33 mouse cellular contexts compared by ENCODE assay signal in the genomic region with DNA sequence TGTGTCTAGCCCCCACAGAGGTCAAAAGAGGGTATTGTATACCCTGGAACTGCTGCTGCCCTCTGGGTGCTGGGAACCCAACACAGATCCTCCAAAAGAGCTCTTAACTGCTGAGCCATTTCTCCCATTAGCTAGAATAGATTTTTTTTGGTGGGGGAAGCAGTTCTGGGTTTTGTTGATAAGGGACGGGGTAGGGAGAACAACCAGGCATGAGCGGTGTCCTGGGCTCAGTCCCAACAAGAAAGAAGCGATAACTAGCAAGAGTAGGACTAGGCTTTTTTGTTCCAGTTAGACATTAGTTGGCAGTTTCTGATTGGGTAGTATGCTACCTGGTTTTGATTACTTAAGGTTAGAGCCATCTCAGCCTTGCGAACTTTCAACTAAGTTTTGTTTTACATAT. TPM values are rescaled to one million over a fixed set of nuclear protein-coding genes. Genes with fewer than 3 reads are reported as not detected.
DNase-seq lines count a peak whose midpoint lies in the region; ATAC-seq and TF ChIP-seq lines count a peak whose summit lies in the region.
"Had no signal": no experiment of that assay in that cellular context is flagged by ENCODE, and none has a peak within 500 bp of the region (broad histone marks: within the 10 kb centered on the region; RNA-seq: fewer than 3 reads in every experiment).

No protein-coding gene starts in this region.

- H3K79me2 ChIP-seq in MEL (ENCODE audit: control insufficient read depth, insufficient read depth, low read length, poor library complexity): peaks cover 37% of the 10 kb centered on the region

- no peaks in the 10 kb centered on the region for H3K9me3 ChIP-seq in MEL (replicated peaks; ENCODE audit: insufficient read depth, low read length)
- H3K9me3 ChIP-seq in liver, embryonic 11.5 days (ENCODE audit: control insufficient read depth, low read length): no peaks in the 10 kb centered on the region
- no peaks in the 10 kb centered on the region for H3K9me3 ChIP-seq in liver, postnatal 0 days (ENCODE audit: low read length)
- no peaks in the 10 kb centered on the region for H3K9me3 ChIP-seq in hindbrain, embryonic 12.5 days (replicated peaks)
- no peaks in the 10 kb centered on the region for H3K9me3 ChIP-seq in forebrain, embryonic 11.5 days (ENCODE audit: control insufficient read depth, low read length)
- H3K9me3 ChIP-seq: hindbrain, embryonic 10.5 days; limb, embryonic 12.5 days; midbrain, embryonic 13.5 days had no signal

- peak; percentile 67 for ATAC-seq in liver, embryonic 11.5 days (replicated peaks; ENCODE audit: low FRiP score)
- ATAC-seq in liver, postnatal 0 days: peak; percentile 50
- no peak for ATAC-seq in hindbrain, embryonic 12.5 days (ENCODE audit: low FRiP score)
- no peak for ATAC-seq in forebrain, embryonic 11.5 days (replicated peaks; ENCODE audit: low FRiP score)
- ATAC-seq: CD4-positive, CD25-positive, alpha-beta regulatory T cell, adult 4 months; forebrain, embryonic 14.5 days; hindbrain, postnatal 0 days; intestine, embryonic 16.5 days; midbrain, embryonic 13.5 days; Patski had no signal

- H3K27me3 ChIP-seq in MEL (ENCODE audit: control insufficient read depth in 1 of 2, insufficient read depth in 2 of 2, low read length in 2 of 2): no peaks in the 10 kb centered on the region
- H3K27me3 ChIP-seq in liver, embryonic 11.5 days (replicated peaks; ENCODE audit: control insufficient read depth, insufficient read depth, low read length): no peaks in the 10 kb centered on the region
- H3K27me3 ChIP-seq in liver, postnatal 0 days (ENCODE audit: insufficient read depth, low read length): no peaks in the 10 kb centered on the region
- H3K27me3 ChIP-seq in hindbrain, embryonic 12.5 days: no peaks in the 10 kb centered on the region
- no peaks in the 10 kb centered on the region for H3K27me3 ChIP-seq in forebrain, embryonic 11.5 days (ENCODE audit: control insufficient read depth, insufficient read depth, low read length)
- H3K27me3 ChIP-seq: limb, embryonic 12.5 days; midbrain, embryonic 13.5 days; Patski had no signal

- H3K27ac ChIP-seq in MEL (ENCODE audit: control insufficient read depth, low read depth, low read length): peak overlapping the region; percentile 98
- peak overlapping the region; percentile 73 for H3K27ac ChIP-seq in liver, embryonic 11.5 days (ENCODE audit: low read depth, low read length)
- peak overlapping the region; percentile 18; the same call in 1 of the 2 replicates for H3K27ac ChIP-seq in liver, postnatal 0 days (ENCODE audit: low read depth)
- no peak overlapping the region for H3K27ac ChIP-seq in hindbrain, embryonic 12.5 days
- H3K27ac ChIP-seq in forebrain, embryonic 11.5 days (ENCODE audit: low read depth, low read length): no peak overlapping the region
- H3K27ac ChIP-seq: gastrocnemius, adult 2 months; hindbrain, embryonic 10.5 days; hindbrain, postnatal 0 days; kidney, postnatal 0 days; limb, embryonic 12.5 days; midbrain, embryonic 13.5 days; stomach, postnatal 0 days had no signal

- H3K9ac ChIP-seq in MEL (ENCODE audit: control insufficient read depth, low read depth, low read length, poor library complexity, severe bottlenecking): no peak overlapping the region
- no peak overlapping the region for H3K9ac ChIP-seq in liver, embryonic 11.5 days (ENCODE audit: low read depth, low read length)
- no peak overlapping the region for H3K9ac ChIP-seq in liver, postnatal 0 days (replicated peaks)
- H3K9ac ChIP-seq in hindbrain, embryonic 12.5 days: no peak overlapping the region
- H3K9ac ChIP-seq in forebrain, embryonic 11.5 days (ENCODE audit: low read length): no peak overlapping the region
- H3K9ac ChIP-seq: limb, embryonic 12.5 days; midbrain, embryonic 13.5 days had no signal

- peaks cover 0 to 71% of the 10 kb centered on the region in 2 experiments; a peak in 2 of 4 replicates for H3K36me3 ChIP-seq in MEL (ENCODE audit: control insufficient read depth in 1 of 2, insufficient read depth in 2 of 2, low read length in 2 of 2)
- peaks cover 2% of the 10 kb centered on the region; the same call in 1 of the 2 replicates for H3K36me3 ChIP-seq in liver, embryonic 11.5 days (ENCODE audit: control insufficient read depth, insufficient read depth, low read length)
- no peaks in the 10 kb centered on the region for H3K36me3 ChIP-seq in liver, postnatal 0 days (replicated peaks; ENCODE audit: insufficient read depth, low read length)
- peaks cover 4% of the 10 kb centered on the region; the same call in 1 of the 2 replicates for H3K36me3 ChIP-seq in hindbrain, embryonic 12.5 days
- H3K36me3 ChIP-seq in forebrain, embryonic 11.5 days (ENCODE audit: control insufficient read depth, insufficient read depth, low read length): no peaks in the 10 kb centered on the region

- peak in 1 of 2 experiments; percentile 41; a peak in 1 of 4 replicates for TF ChIP-seq POLR2A in MEL (IDR thresholded peaks at IDR 0.05; ENCODE audit: control insufficient read depth in 1 of 2, insufficient read depth in 1 of 2, low read depth in 1 of 2, low read length in 2 of 2, poor library complexity in 1 of 2)

- H3K4me2 ChIP-seq in liver, embryonic 11.5 days: peak overlapping the region; percentile 47
- no peak overlapping the region for H3K4me2 ChIP-seq in liver, postnatal 0 days (ENCODE audit: low read depth, low read length)
- no peak overlapping the region for H3K4me2 ChIP-seq in hindbrain, embryonic 12.5 days (replicated peaks)
- H3K4me2 ChIP-seq in forebrain, embryonic 11.5 days (ENCODE audit: low read depth, low read length, severe bottlenecking): no peak overlapping the region
- H3K4me2 ChIP-seq: limb, embryonic 12.5 days; midbrain, embryonic 13.5 days had no signal

- no peak for TF ChIP-seq RAD21 in MEL (IDR thresholded peaks at IDR 0.05; ENCODE audit: low read depth, low read length)

- DNase-seq in MEL (ENCODE audit: low read depth, low spot score): peak; percentile 95
- DNase-seq in c-Kit-positive CD71-positive TER-119-positive erythroid progenitor cells, embryonic 14.5 days (ENCODE audit: low spot score): peak; percentile 75
- DNase-seq in liver, embryonic 11.5 days (ENCODE audit: low spot score): no peak
- DNase-seq in liver, postnatal 0 days: no peak
- DNase-seq in kidney, postnatal 4 days: no peak
- no peak for DNase-seq in forebrain, embryonic 11.5 days (ENCODE audit: low spot score)
- DNase-seq: adrenal gland, postnatal 36 days; cerebellum, adult 8-10 months; gastrocnemius, adult 2 months; layer of hippocampus, postnatal 36 days; lung, adult 2 months; lung, postnatal 14 days; thymus, adult 2 months had no signal

- peaks cover 48 to 66% of the 10 kb centered on the region in 2 experiments for H3K4me1 ChIP-seq in MEL (ENCODE audit: control insufficient read depth in 1 of 2, insufficient read depth in 2 of 2, low read length in 2 of 2)
- peaks cover 91% of the 10 kb centered on the region for H3K4me1 ChIP-seq in liver, embryonic 11.5 days (replicated peaks; ENCODE audit: control insufficient read depth, insufficient read depth, low read length)
- H3K4me1 ChIP-seq in liver, postnatal 0 days (ENCODE audit: insufficient read depth): peaks cover 76% of the 10 kb centered on the region
- peaks cover 9% of the 10 kb centered on the region; the same call in 1 of the 2 replicates for H3K4me1 ChIP-seq in hindbrain, embryonic 12.5 days
- 0 out of 2 replicates have a peak, but pooled peaks cover 3% of the 10 kb centered on the region for H3K4me1 ChIP-seq in forebrain, embryonic 11.5 days (replicated peaks; ENCODE audit: control insufficient read depth, insufficient read depth, low read length)

- TF ChIP-seq EP300 in MEL (IDR thresholded peaks at IDR 0.05; ENCODE audit: low read depth in 1 of 2, low read length in 2 of 2): peak; percentile 96 to 97
- peak; percentile 91 for TF ChIP-seq EP300 in liver, postnatal 0 days (IDR thresholded peaks at IDR 0.05; ENCODE audit: low read depth)

- 51% methylated on average over 4 of the region's 4 CpGs for WGBS in liver, embryonic 11.5 days
- WGBS in liver, postnatal 0 days (ENCODE audit: insufficient replicate concordance): 42% methylated on average over 4 of the region's 4 CpGs
- 97% methylated on average over 4 of the region's 4 CpGs for WGBS in hindbrain, embryonic 12.5 days
- 93% methylated on average over 4 of the region's 4 CpGs for WGBS in forebrain, embryonic 11.5 days

- no peak overlapping the region for H3K4me3 ChIP-seq in MEL (ENCODE audit: control insufficient read depth in 1 of 2, insufficient read depth in 1 of 2, low read depth in 2 of 2, low read length in 2 of 2)
- H3K4me3 ChIP-seq in liver, embryonic 11.5 days (ENCODE audit: low read depth, low read length): no peak overlapping the region
- H3K4me3 ChIP-seq in liver, postnatal 0 days (ENCODE audit: low read depth, low read length): no peak overlapping the region
- no peak overlapping the region for H3K4me3 ChIP-seq in hindbrain, embryonic 12.5 days
- no peak overlapping the region for H3K4me3 ChIP-seq in forebrain, embryonic 11.5 days (ENCODE audit: low read depth, low read length)
- H3K4me3 ChIP-seq: gastrocnemius, adult 2 months; hindbrain, embryonic 10.5 days; limb, embryonic 12.5 days; midbrain, embryonic 13.5 days had no signal

- TF ChIP-seq CTCF in MEL (IDR thresholded peaks at IDR 0.05 in 2 of 3, conservative IDR thresholded peaks at IDR 0.05 in 1 of 3; ENCODE audit: control insufficient read depth in 1 of 3, insufficient read depth in 1 of 3, low read depth in 2 of 3, low read length in 3 of 3, poor library complexity in 1 of 3, severe bottlenecking in 1 of 3): no peak
- TF ChIP-seq CTCF in liver, postnatal 0 days (IDR thresholded peaks at IDR 0.05; ENCODE audit: low read depth): no peak

RNA-seq across cellular contexts. Expression of gene Gm10401, which starts 40.9 kb away (rescaled TPM):
- 3.5 and 4.6 TPM in 2 replicates for total RNA-seq in MEL (2012; rRNA removed)
- under 1 TPM in 1 of 2 experiments, not detected in 1; 0.56 TPM for polyA plus RNA-seq in MEL (2012; ENCODE audit: insufficient read depth in 1 of 2, insufficient read length in 2 of 2, low read depth in 1 of 2, low replicate concordance in 2 of 2, missing spikeins in 1 of 2)
- 19.5 and 25.1 TPM in 2 replicates for polyA plus RNA-seq in liver, embryonic 11.5 days (2014; fragmentation: Nextera tagmentation; extraction: Ambion mirVana)
- 6.0 and 6.6 TPM in 2 replicates for polyA plus RNA-seq in liver, postnatal 0 days (2015; fragmentation: Nextera tagmentation; extraction: Ambion mirVana)
- polyA plus RNA-seq in hindbrain, embryonic 12.5 days (2016; fragmentation: Nextera tagmentation; extraction: Ambion mirVana): 22.3 and 30.3 TPM in 2 replicates
- 22.0 and 33.1 TPM in 2 replicates for polyA plus RNA-seq in forebrain, embryonic 11.5 days (2014; fragmentation: Nextera tagmentation; extraction: Ambion mirVana)
- total RNA-seq: adrenal gland, adult 18-20 months; adrenal gland, postnatal 36 days; gastrocnemius, adult 2 months; gastrocnemius, postnatal 4 days; heart, adult 8-10 months; hindbrain, postnatal 0 days; layer of hippocampus, adult 8-10 months; layer of hippocampus, postnatal 36 days; left cerebral cortex, postnatal 10 days; megakaryocyte, adult 5-6 weeks had no signal
- polyA plus RNA-seq: cortical plate, adult 2 months; frontal cortex, adult 2 months; lung, adult 2 months; Patski; small intestine, adult 2 months; thymus, adult 2 months had no signal

RNA-seq across cellular contexts. Expression of gene Sppl3, which starts 46.2 kb away (rescaled TPM):
- total RNA-seq in MEL (2012; rRNA removed): 25.8 and 29.5 TPM in 2 replicates
- polyA plus RNA-seq in MEL (2012; ENCODE audit: insufficient read depth in 1 of 2, insufficient read length in 2 of 2, low read depth in 1 of 2, low replicate concordance in 2 of 2, missing spikeins in 1 of 2): 10 to 100 TPM in 1 of 2 experiments, not detected in 1; 50.9 TPM
- 14.8 and 17.6 TPM in 2 replicates for polyA plus RNA-seq in liver, embryonic 11.5 days (2014; fragmentation: Nextera tagmentation; extraction: Ambion mirVana)
- polyA plus RNA-seq in liver, postnatal 0 days (2015; fragmentation: Nextera tagmentation; extraction: Ambion mirVana): 9.2 and 11.5 TPM in 2 replicates
- polyA plus RNA-seq in hindbrain, embryonic 12.5 days (2016; fragmentation: Nextera tagmentation; extraction: Ambion mirVana): 27.5 and 31.1 TPM in 2 replicates
- polyA plus RNA-seq in forebrain, embryonic 11.5 days (2014; fragmentation: Nextera tagmentation; extraction: Ambion mirVana): 31.7 and 39.5 TPM in 2 replicates

Comparison
In these comparisons a context has a peak if more than half of its experiments do, and no peak if none do; other contexts are left out.
1. DNase-seq: peak in MEL (single experiment) and c-Kit-positive CD71-positive TER-119-positive erythroid progenitor cells, embryonic 14.5 days (single experiment); none in liver, embryonic 11.5 days (single experiment), liver, postnatal 0 days (single experiment), kidney, postnatal 4 days (0 of 2) and forebrain, embryonic 11.5 days (single experiment).
2. H3K27ac ChIP-seq: peak in MEL (single experiment), liver, embryonic 11.5 days (single experiment) and liver, postnatal 0 days (single experiment); none in hindbrain, embryonic 12.5 days (single experiment) and forebrain, embryonic 11.5 days (single experiment).
3. ATAC-seq: peak in liver, embryonic 11.5 days (single experiment) and liver, postnatal 0 days (single experiment); none in hindbrain, embryonic 12.5 days (single experiment) and forebrain, embryonic 11.5 days (single experiment).